Mouse (Mus musculus): Measurements from ENCODE around the gene Ccl17. TPM values are rescaled to one million over a fixed set of nuclear protein-coding genes. Genes with fewer than 3 reads are reported as not detected.

Gene Ccl17
- polyA plus RNA-seq, 1 experiment from 2014 or later = not detected

DNA sequence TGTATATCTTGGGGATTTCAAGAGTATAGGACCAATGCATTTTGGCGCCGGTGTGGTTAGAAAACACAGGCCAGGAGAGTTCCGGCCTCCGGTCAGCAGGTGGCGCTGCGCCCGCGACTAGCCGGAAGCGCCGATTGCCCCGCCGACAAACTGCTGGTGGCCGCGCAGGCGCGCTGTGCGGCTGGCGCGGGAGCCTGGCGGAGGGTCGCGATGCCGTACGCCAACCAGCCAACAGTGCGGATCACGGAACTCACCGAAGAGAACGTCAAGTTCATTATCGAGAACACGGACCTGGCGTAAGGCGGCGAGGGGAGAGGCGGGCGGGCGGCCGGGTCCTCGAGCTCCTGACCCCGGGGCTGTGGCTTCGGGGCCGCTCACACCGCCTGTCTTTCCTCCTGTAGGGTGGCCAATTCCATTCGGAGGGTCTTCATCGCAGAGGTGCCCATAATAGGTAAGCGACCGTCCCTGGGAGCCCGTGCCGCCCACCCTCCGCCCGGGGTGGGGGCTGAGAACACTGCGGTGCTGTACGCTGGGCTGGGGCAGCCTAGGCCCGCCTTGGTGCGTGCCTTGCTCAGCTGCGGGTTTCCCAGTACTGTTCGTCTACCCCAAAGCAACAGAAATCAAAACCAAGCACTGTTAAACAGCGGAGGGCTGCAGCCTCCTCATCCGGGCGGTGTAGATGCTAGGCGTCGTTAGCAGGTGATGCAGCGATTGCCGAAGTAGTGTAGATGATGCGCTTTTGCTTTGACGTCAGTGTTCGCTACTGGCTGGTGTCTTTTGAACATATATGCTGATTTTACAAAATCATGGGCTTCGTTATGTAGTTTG, 47.3 kb downstream of the Ccl17 start, which contains the start of gene Polr2c:
Polr2c (plus strand) TSS at position 105 of the 828 bp plus-strand sequence.
- no peak for TF ChIP-seq EP300 (IDR thresholded peaks at IDR 0.05; ENCODE audit: low read depth)
- peak; percentile 96 for TF ChIP-seq CTCF (IDR thresholded peaks at IDR 0.05; ENCODE audit: low read depth)
- DNase-seq = peak; percentile 93
- under 1% methylated on average over 68 of the region's 68 CpGs for WGBS (ENCODE audit: insufficient replicate concordance)

DNA sequence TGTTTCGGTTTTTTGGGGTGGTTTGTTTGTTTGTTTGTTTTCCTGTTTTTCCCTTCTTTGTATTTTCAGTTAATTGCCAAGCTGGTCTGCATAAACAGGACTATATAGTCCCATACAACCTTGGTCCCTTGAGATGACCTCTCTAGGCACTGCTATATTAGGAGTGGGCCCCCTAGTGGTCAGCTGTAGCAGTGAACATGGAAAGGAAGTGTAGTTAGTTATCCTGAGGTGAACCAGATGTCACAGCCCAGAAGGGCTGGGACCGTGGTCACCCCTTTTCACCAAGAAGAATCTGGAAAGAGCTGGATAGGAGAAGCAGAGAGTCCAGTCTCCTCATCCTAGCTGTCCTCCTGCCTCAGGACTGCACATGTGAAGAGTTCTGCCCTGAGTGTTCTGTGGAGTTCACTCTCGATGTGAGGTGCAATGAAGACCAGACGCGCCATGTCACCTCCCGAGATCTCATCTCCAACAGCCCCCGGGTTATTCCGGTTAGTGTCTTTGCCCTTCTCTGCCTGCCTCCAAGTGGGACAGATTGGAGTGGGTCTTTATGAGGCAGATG, 51.2 kb downstream of the Ccl17 start:
- peak; percentile 79 for DNase-seq
- H3K4me1 ChIP-seq (ENCODE audit: insufficient read depth) = no peaks in the 10 kb centered on the region; the same call in none of the 2 replicates
- peaks cover 55% of the 10 kb centered on the region for H3K36me3 ChIP-seq (replicated peaks; ENCODE audit: insufficient read depth, low read length)
- no peak overlapping the region for H3K27ac ChIP-seq (ENCODE audit: low read depth)
- WGBS (ENCODE audit: insufficient replicate concordance) = 74% methylated on average over 8 of the region's 8 CpGs
- ATAC-seq = peak; percentile 39; the same call in 1 of the 2 replicates
- no peak overlapping the region for H3K9ac ChIP-seq (replicated peaks)
- peak; percentile 95 for TF ChIP-seq CTCF (IDR thresholded peaks at IDR 0.05; ENCODE audit: low read depth)
- no peak for TF ChIP-seq EP300 (IDR thresholded peaks at IDR 0.05; ENCODE audit: low read depth)
- H3K4me3 ChIP-seq (ENCODE audit: low read depth, low read length) = no peak overlapping the region
- H3K9me3 ChIP-seq (ENCODE audit: low read length) = no peaks in the 10 kb centered on the region
- H3K4me2 ChIP-seq (ENCODE audit: low read depth, low read length) = no peak overlapping the region
- no peaks in the 10 kb centered on the region for H3K27me3 ChIP-seq (ENCODE audit: insufficient read depth, low read length)

More for the DNA sequence above, 47.3 kb downstream of the Ccl17 start, which contains the start of gene Polr2c:
- Histone ChIP-seq H3K9me3 (ENCODE audit: low read length) (no peaks in the 10 kb centered on the region), H3K9ac (replicated peaks) (peak within 1 kb of the TSS; percentile 94), H3K27me3 (ENCODE audit: insufficient read depth, low read length) (no peaks in the 10 kb centered on the region), H3K4me1 (ENCODE audit: insufficient read depth) (no peaks in the 10 kb centered on the region; the same call in none of the 2 replicates), H3K4me3 (ENCODE audit: low read depth, low read length) (peak within 1 kb of the TSS; percentile 91), H3K36me3 (replicated peaks; ENCODE audit: insufficient read depth, low read length) (peaks cover 43% of the 10 kb centered on the region), H3K4me2 (ENCODE audit: low read depth, low read length) (peak within 1 kb of the TSS; percentile 88), H3K27ac (ENCODE audit: low read depth) (peak within 1 kb of the TSS; percentile 79)
- ATAC-seq = peak; percentile 85

Other genes starting within 250 kb of the Ccl17 start
- gene Rspry1, start 208.5 kb upstream of the Ccl17 start, polyA plus RNA-seq (2015; fragmentation: Nextera tagmentation; extraction: Ambion mirVana) = 10.2 and 11.1 TPM in 2 replicates
- 23.6 and 24.2 TPM in 2 replicates for gene Fam192a, start 208.5 kb upstream of the Ccl17 start, polyA plus RNA-seq (2015; fragmentation: Nextera tagmentation; extraction: Ambion mirVana)
- 20.8 and 21.3 TPM in 2 replicates for gene Arl2bp, start 143.9 kb upstream of the Ccl17 start, polyA plus RNA-seq (2015; fragmentation: Nextera tagmentation; extraction: Ambion mirVana)
- 2.5 and 3.1 TPM in 2 replicates for gene Pllp, start 114.2 kb upstream of the Ccl17 start, polyA plus RNA-seq (2015; fragmentation: Nextera tagmentation; extraction: Ambion mirVana)
- gene Ccl22, start 64.9 kb upstream of the Ccl17 start, polyA plus RNA-seq (2015; fragmentation: Nextera tagmentation; extraction: Ambion mirVana) = 0.07 and 0.28 TPM in 2 replicates
- gene Cx3cl1, start 38.4 kb upstream of the Ccl17 start, polyA plus RNA-seq (2015; fragmentation: Nextera tagmentation; extraction: Ambion mirVana) = 0.47 and 0.79 TPM in 2 replicates
- gene Coq9, start 27.9 kb downstream of the Ccl17 start, polyA plus RNA-seq (2015; fragmentation: Nextera tagmentation; extraction: Ambion mirVana) = 65.6 and 66.1 TPM in 2 replicates
- gene Ciapin1, start 27.9 kb downstream of the Ccl17 start, polyA plus RNA-seq (2015; fragmentation: Nextera tagmentation; extraction: Ambion mirVana) = 36.5 and 39.4 TPM in 2 replicates
- 50.6 and 52.1 TPM in 2 replicates for gene Polr2c, start 47.0 kb downstream of the Ccl17 start, polyA plus RNA-seq (2015; fragmentation: Nextera tagmentation; extraction: Ambion mirVana)
- 3.5 and 4.5 TPM in 2 replicates for gene Dok4, start 65.9 kb downstream of the Ccl17 start, polyA plus RNA-seq (2015; fragmentation: Nextera tagmentation; extraction: Ambion mirVana)
- gene Ccdc102a, start 107.6 kb downstream of the Ccl17 start, polyA plus RNA-seq (2015; fragmentation: Nextera tagmentation; extraction: Ambion mirVana) = 1.3 and 1.5 TPM in 2 replicates
- gene Adgrg5, start 113.2 kb downstream of the Ccl17 start, polyA plus RNA-seq (2015; fragmentation: Nextera tagmentation; extraction: Ambion mirVana) = 0.13 and 0.18 TPM in 2 replicates
- 34.0 and 35.4 TPM in 2 replicates for gene Adgrg1, start 164.3 kb downstream of the Ccl17 start, polyA plus RNA-seq (2015; fragmentation: Nextera tagmentation; extraction: Ambion mirVana)
- 8.9 and 9.6 TPM in 2 replicates for gene Adgrg3, start 207.2 kb downstream of the Ccl17 start, polyA plus RNA-seq (2015; fragmentation: Nextera tagmentation; extraction: Ambion mirVana)
- gene Drc7, start 244.7 kb downstream of the Ccl17 start, polyA plus RNA-seq (2015; fragmentation: Nextera tagmentation; extraction: Ambion mirVana) = 0.21 and 0.28 TPM in 2 replicates

Measured in liver, postnatal 0 days (tissue).